Mouse (Mus musculus) hindbrain, embryonic 11.5 days (tissue): Measurements from ENCODE around the gene Scnn1g. TPM values are rescaled to one million over a fixed set of nuclear protein-coding genes. Genes with fewer than 3 reads are reported as not detected.

Experiments
- ATAC-seq: fragments of 200-750 bp; cut with Nextera tagmentation; 2 replicates; pipeline ENCODE4 v1.8.0; 2017; ENCODE audit warnings: mild to moderate bottlenecking, moderate TSS enrichment, moderate library complexity; ENCODE audit not compliant: low FRiP score
- DNase-seq: peaks from one replicate; pipeline ENCODE4 v3.0.0-alpha.2; 2015; ENCODE audit warnings: low spot score
- H3K27ac ChIP-seq: fragments of 300-500 bp; sonication (generic); 2 replicates; pipeline ENCODE4 v1.5.1; 2014; ENCODE audit warnings: mild to moderate bottlenecking, low read depth, low read length
- H3K27me3 ChIP-seq: fragments of 300-500 bp; sonication (generic); 2 replicates; pipeline ENCODE4 v1.6.1; 2014; ENCODE audit warnings: mild to moderate bottlenecking, low read length, moderate library complexity, mixed read lengths; ENCODE audit not compliant: control insufficient read depth, insufficient read depth
- H3K36me3 ChIP-seq: fragments of 300-500 bp; sonication (generic); 2 replicates; pipeline ENCODE4 v1.6.1; 2014; ENCODE audit warnings: mild to moderate bottlenecking, low read length, moderate library complexity, mixed read lengths; ENCODE audit not compliant: control insufficient read depth, insufficient read depth
- H3K4me1 ChIP-seq: fragments of 300-500 bp; sonication (generic); replicated peaks from 2 replicates; pipeline ENCODE4 v1.6.1; 2014; ENCODE audit warnings: low read length, mixed read lengths; ENCODE audit not compliant: control insufficient read depth, insufficient read depth
- H3K4me2 ChIP-seq: fragments of 300-500 bp; sonication (generic); replicated peaks from 2 replicates; pipeline ENCODE4 v1.6.1; 2014; ENCODE audit warnings: mild to moderate bottlenecking, low read depth, low read length
- H3K4me3 ChIP-seq: fragments of 300-500 bp; sonication (generic); 2 replicates; pipeline ENCODE4 v1.5.1; 2014; ENCODE audit warnings: low read depth, low read length
- H3K9ac ChIP-seq: fragments of 300-500 bp; sonication (generic); 2 replicates; pipeline ENCODE4 v1.6.1; 2014; ENCODE audit warnings: low read depth, low read length
- H3K9me3 ChIP-seq: fragments of 300-500 bp; sonication (generic); 2 replicates; pipeline ENCODE4 v1.6.1; 2016; ENCODE audit warnings: low read length; ENCODE audit not compliant: control insufficient read depth
- WGBS: fragments of 180-500 bp; shearing (Covaris S2); extraction: QIAGEN DNeasy Blood & Tissue Kit; methylation state at CpG from one replicate; pipeline ENCODE4 v1.1.7; 2014; 5-methylcytosine and 5-hydroxymethylcytosine counted together
- polyA plus RNA-seq: library from polyadenylated mRNA; unstranded; fragments of >200 nt; fragmentation: Nextera tagmentation; extraction: Ambion mirVana; gene quantifications from 2 replicates; pipeline ENCODE4 v1.2.1, GENCODE M21; 2014

The Scnn1g gene
- polyA plus RNA-seq, 1 experiment from 2014 or later, result 0.22 TPM

- Histone ChIP-seq H3K4me1 (peaks cover 7% of the 10 kb centered on the region), H3K36me3 (no peaks in the 10 kb centered on the region), H3K4me3 (no peak overlapping the region), H3K9me3 (no peaks in the 10 kb centered on the region), H3K27me3 (no peaks in the 10 kb centered on the region), H3K9ac (no peak overlapping the region), H3K4me2 (no peak overlapping the region), H3K27ac (no peak overlapping the region)
- DNase-seq, result no peak
- no peak for ATAC-seq
- 87% methylated on average over 2 of the region's 2 CpGs for WGBS
These were observed 29.2 kb upstream of the Scnn1g start for GRCm38 (mm10) chr7:121705051-121705450.

- Histone ChIP-seq H3K4me3 (peak overlapping the region; percentile 80), H3K36me3 (no peaks in the 10 kb centered on the region), H3K4me1 (peaks cover 7% of the 10 kb centered on the region), H3K27me3 (no peaks in the 10 kb centered on the region), H3K27ac (peak overlapping the region; percentile 86), H3K9me3 (no peaks in the 10 kb centered on the region), H3K9ac (peak overlapping the region; percentile 89), H3K4me2 (peak overlapping the region; percentile 97)
- WGBS, result under 1% methylated on average over 54 of the region's 77 CpGs
- peak; percentile 60 for DNase-seq
- peak; percentile 49 for ATAC-seq
These were observed 27.7 kb upstream of the Scnn1g start for GRCm38 (mm10) chr7:121706411-121707072.

GRCm38 (mm10) chr7:121707073-121707667 is 27.1 kb upstream of the Scnn1g start, which contains the start of gene Usp31:
Gene Usp31, minus strand, starts transcription at chr7:121707253.
- Histone ChIP-seq H3K4me2 (peak within 1 kb of the TSS; percentile 97), H3K27ac (peak within 1 kb of the TSS; percentile 86), H3K4me1 (peaks cover 7% of the 10 kb centered on the region), H3K27me3 (no peaks in the 10 kb centered on the region), H3K36me3 (no peaks in the 10 kb centered on the region), H3K9me3 (no peaks in the 10 kb centered on the region), H3K4me3 (peak within 1 kb of the TSS; percentile 80), H3K9ac (peak within 1 kb of the TSS; percentile 89)
- DNase-seq (peak; percentile 96), ATAC-seq (peak; percentile 99)
- under 1% methylated on average over 60 of the region's 82 CpGs for WGBS

- H3K36me3 ChIP-seq, result no peaks in the 10 kb centered on the region
- H3K4me2 ChIP-seq, result no peak overlapping the region
- H3K27me3 ChIP-seq, result no peaks in the 10 kb centered on the region
- ATAC-seq, result no peak
- no peak overlapping the region for H3K9ac ChIP-seq
- H3K9me3 ChIP-seq, result no peaks in the 10 kb centered on the region
- no peak overlapping the region for H3K4me3 ChIP-seq
- WGBS, result 42% methylated on average over 2 of the region's 2 CpGs
- no peaks in the 10 kb centered on the region; the same call in 1 of the 2 replicates for H3K4me1 ChIP-seq
- no peak for DNase-seq
- H3K27ac ChIP-seq, result no peak overlapping the region
These were observed 23.1 kb upstream of the Scnn1g start for GRCm38 (mm10) chr7:121711171-121711570.

- Histone ChIP-seq H3K4me1 (no peaks in the 10 kb centered on the region), H3K4me3 (no peak overlapping the region), H3K9me3 (no peaks in the 10 kb centered on the region), H3K27me3 (no peaks in the 10 kb centered on the region), H3K9ac (no peak overlapping the region), H3K4me2 (no peak overlapping the region), H3K36me3 (no peaks in the 10 kb centered on the region), H3K27ac (no peak overlapping the region)
- WGBS, result 77% methylated on average over 7 of the region's 7 CpGs
- DNase-seq (no peak), ATAC-seq (no peak)
These were observed 17.2 kb upstream of the Scnn1g start for GRCm38 (mm10) chr7:121717031-121717430.

GRCm38 (mm10) chr7:121730225-121730624 is 4.1 kb upstream of the Scnn1g start:
- Histone ChIP-seq H3K36me3 (no peaks in the 10 kb centered on the region), H3K9me3 (no peaks in the 10 kb centered on the region), H3K4me3 (no peak overlapping the region), H3K4me2 (no peak overlapping the region), H3K27me3 (peaks cover 10% of the 10 kb centered on the region), H3K9ac (no peak overlapping the region), H3K4me1 (no peaks in the 10 kb centered on the region; the same call in 1 of the 2 replicates), H3K27ac (no peak overlapping the region)
- 22% methylated on average over 5 of the region's 5 CpGs for WGBS
- peak; percentile 62 for DNase-seq
- no peak for ATAC-seq

GRCm38 (mm10) chr7:121737511-121738415 is 3.5 kb downstream of the Scnn1g start:
- Histone ChIP-seq H3K4me1 (no peaks in the 10 kb centered on the region; the same call in 1 of the 2 replicates), H3K9me3 (no peaks in the 10 kb centered on the region), H3K9ac (no peak overlapping the region), H3K4me2 (no peak overlapping the region), H3K36me3 (no peaks in the 10 kb centered on the region), H3K27me3 (peaks cover 17% of the 10 kb centered on the region), H3K27ac (no peak overlapping the region), H3K4me3 (no peak overlapping the region)
- DNase-seq, result no peak
- 66% methylated on average over 29 of the region's 29 CpGs for WGBS
- no peak for ATAC-seq

- H3K27me3 ChIP-seq, result no peaks in the 10 kb centered on the region
- no peaks in the 10 kb centered on the region for H3K4me1 ChIP-seq
- no peak overlapping the region for H3K4me2 ChIP-seq
- 87% methylated on average over 5 of the region's 5 CpGs for WGBS
- H3K4me3 ChIP-seq, result no peak overlapping the region
- no peak for DNase-seq
- no peaks in the 10 kb centered on the region for H3K36me3 ChIP-seq
- no peak overlapping the region for H3K27ac ChIP-seq
- no peak for ATAC-seq
- no peaks in the 10 kb centered on the region for H3K9me3 ChIP-seq
- no peak overlapping the region for H3K9ac ChIP-seq
These were observed 16.0 kb downstream of the Scnn1g start for GRCm38 (mm10) chr7:121750244-121750643.
